Mouse (Mus musculus): Measurements from ENCODE around the gene Zfp385a. TPM values are rescaled to one million over a fixed set of nuclear protein-coding genes. Genes with fewer than 3 reads are reported as not detected.

Gene Zfp385a
- 10 to 100 TPM; 37.9 to 55.5 (median 47.0) TPM for total RNA-seq (2022)

GRCm38 (mm10) chr15:103339961-103340337, at the start of gene Zfp385a:
Gene Zfp385a (minus strand): TSS chr15:103340093.
- DNase-seq (ENCODE audit: low spot score in 2 of 2): peak in 1 of 2 experiments; percentile 64

- DNase-seq (ENCODE audit: low spot score in 2 of 2): no peak
Observed at GRCm38 (mm10) chr15:103388556-103389145, 48.8 kb upstream of the Zfp385a start.

GRCm38 (mm10) chr15:103383771-103384488, 44.0 kb upstream of the Zfp385a start:
- no peak for DNase-seq (ENCODE audit: low spot score in 2 of 2)

- no peak for DNase-seq (ENCODE audit: low spot score in 2 of 2)
Observed at GRCm38 (mm10) chr15:103382795-103383406, 43.0 kb upstream of the Zfp385a start.

- no peak for DNase-seq (ENCODE audit: low spot score in 2 of 2)
Observed at GRCm38 (mm10) chr15:103382075-103382474, 42.2 kb upstream of the Zfp385a start.

GRCm38 (mm10) chr15:103378665-103379356, 38.9 kb upstream of the Zfp385a start:
- no peak for DNase-seq (ENCODE audit: low spot score in 2 of 2)

GRCm38 (mm10) chr15:103377752-103378664, 38.1 kb upstream of the Zfp385a start:
- no peak for DNase-seq (ENCODE audit: low spot score in 2 of 2)

GRCm38 (mm10) chr15:103376837-103377269, 37.0 kb upstream of the Zfp385a start:
- no peak for DNase-seq (ENCODE audit: low spot score in 2 of 2)

- DNase-seq (ENCODE audit: low spot score in 2 of 2): no peak
Observed at GRCm38 (mm10) chr15:103375112-103375800, 35.4 kb upstream of the Zfp385a start.

- DNase-seq (ENCODE audit: low spot score in 2 of 2): no peak
Observed at GRCm38 (mm10) chr15:103372461-103372860, 32.6 kb upstream of the Zfp385a start.

- no peak for DNase-seq (ENCODE audit: low spot score in 2 of 2)
Observed at GRCm38 (mm10) chr15:103371741-103372140, 31.8 kb upstream of the Zfp385a start.

- no peak for DNase-seq (ENCODE audit: low spot score in 2 of 2)
Observed at GRCm38 (mm10) chr15:103371208-103371607, 31.3 kb upstream of the Zfp385a start.

GRCm38 (mm10) chr15:103370462-103370861, 30.6 kb upstream of the Zfp385a start:
- no peak for DNase-seq (ENCODE audit: low spot score in 2 of 2)

GRCm38 (mm10) chr15:103369123-103369522, 29.2 kb upstream of the Zfp385a start:
- no peak for DNase-seq (ENCODE audit: low spot score in 2 of 2)

- DNase-seq (ENCODE audit: low spot score in 2 of 2): no peak
Observed at GRCm38 (mm10) chr15:103368179-103368940, 28.5 kb upstream of the Zfp385a start.

- DNase-seq (ENCODE audit: low spot score in 2 of 2): no peak
Observed at GRCm38 (mm10) chr15:103366376-103367149, 26.7 kb upstream of the Zfp385a start, which contains the start of gene Itga5. Gene Itga5 (minus strand): TSS chr15:103366763.

GRCm38 (mm10) chr15:103365471-103366375, 25.8 kb upstream of the Zfp385a start:
- DNase-seq (ENCODE audit: low spot score in 2 of 2): no peak

- no peak for DNase-seq (ENCODE audit: low spot score in 2 of 2)
Observed at GRCm38 (mm10) chr15:103364761-103365160, 24.9 kb upstream of the Zfp385a start.
